Mouse (Mus musculus): ENCODE results near the gene Exosc8. TPM values are rescaled to one million over a fixed set of nuclear protein-coding genes. Genes with fewer than 3 reads are reported as not detected.
A peak's percentile ranks its signal among the peaks of the same experiment; 100 is the strongest.

Gene Exosc8
- polyA plus RNA-seq (2012; rRNA removed), result 111 and 130 TPM in 2 replicates
- polyA plus RNA-seq (2014; fragmentation: Nextera tagmentation; extraction: Ambion mirVana), result 109 and 119 TPM in 2 replicates

- Histone ChIP-seq H3K4me2 (replicated peaks; ENCODE audit: low read depth, low read length, severe bottlenecking) (peak within 1 kb of the TSS; percentile 85), H3K9ac (ENCODE audit: low read depth, low read length, severe bottlenecking) (peak within 1 kb of the TSS; percentile 95), H3K27me3 (ENCODE audit: control insufficient read depth, insufficient read depth, low read length) (no peaks in the 10 kb centered on the region), H3K36me3 (ENCODE audit: control insufficient read depth, insufficient read depth, low read length) (peaks cover 38% of the 10 kb centered on the region), H3K4me1 (ENCODE audit: control insufficient read depth, insufficient read depth, low read length) (0 out of 2 replicates have a peak, but pooled peaks cover 3% of the 10 kb centered on the region), H3K27ac (replicated peaks; ENCODE audit: low read depth, low read length) (peak within 1 kb of the TSS; percentile 95), H3K9me3 (ENCODE audit: control insufficient read depth, low read length) (no peaks in the 10 kb centered on the region), H3K4me3 (replicated peaks; ENCODE audit: low read length) (peak within 1 kb of the TSS; percentile 96)
- WGBS, result under 1% methylated on average over 45 of the region's 65 CpGs
- ATAC-seq (ENCODE audit: low FRiP score, low read depth) (peak; percentile 87), DNase-seq (ENCODE audit: low spot score) (peak; percentile 56)
- peak; percentile 86; the same call in 1 of the 2 replicates for TF ChIP-seq POLR2A (IDR thresholded peaks at IDR 0.05; ENCODE audit: borderline replicate concordance, extremely low read depth, insufficient read depth, insufficient read length)
Observed at GRCm38 (mm10) chr3:54735247-54736046, at the start of gene Exosc8, which contains the start of gene Alg5. TSS of gene Exosc8 (minus strand) at chr3:54735393. TSS of gene Alg5 (plus strand) at chr3:54735539.

GRCm38 (mm10) chr3:54775989-54776631, 40.9 kb upstream of the Exosc8 start:
- Histone ChIP-seq H3K9ac (ENCODE audit: low read depth, low read length, severe bottlenecking) (no peak overlapping the region), H3K27ac (replicated peaks; ENCODE audit: low read depth, low read length) (no peak overlapping the region), H3K4me2 (replicated peaks; ENCODE audit: low read depth, low read length, severe bottlenecking) (no peak overlapping the region), H3K27me3 (ENCODE audit: control insufficient read depth, insufficient read depth, low read length) (no peaks in the 10 kb centered on the region), H3K4me1 (ENCODE audit: control insufficient read depth, insufficient read depth, low read length) (no peaks in the 10 kb centered on the region), H3K9me3 (ENCODE audit: control insufficient read depth, low read length) (0 out of 2 replicates have a peak, but pooled peaks cover 4% of the 10 kb centered on the region), H3K36me3 (ENCODE audit: control insufficient read depth, insufficient read depth, low read length) (no peaks in the 10 kb centered on the region), H3K4me3 (replicated peaks; ENCODE audit: low read length) (no peak overlapping the region)
- TF ChIP-seq POLR2A (IDR thresholded peaks at IDR 0.05; ENCODE audit: borderline replicate concordance, extremely low read depth, insufficient read depth, insufficient read length), result no peak
- DNase-seq (ENCODE audit: low spot score) (no peak), ATAC-seq (ENCODE audit: low FRiP score, low read depth) (no peak)
- WGBS, result 70% methylated on average over 7 of the region's 7 CpGs

GRCm38 (mm10) chr3:54773613-54774012, 38.4 kb upstream of the Exosc8 start:
- Histone ChIP-seq H3K27ac (replicated peaks; ENCODE audit: low read depth, low read length) (no peak overlapping the region), H3K4me2 (replicated peaks; ENCODE audit: low read depth, low read length, severe bottlenecking) (no peak overlapping the region), H3K9me3 (ENCODE audit: control insufficient read depth, low read length) (0 out of 2 replicates have a peak, but pooled peaks cover 4% of the 10 kb centered on the region), H3K36me3 (ENCODE audit: control insufficient read depth, insufficient read depth, low read length) (no peaks in the 10 kb centered on the region), H3K4me3 (replicated peaks; ENCODE audit: low read length) (no peak overlapping the region), H3K4me1 (ENCODE audit: control insufficient read depth, insufficient read depth, low read length) (no peaks in the 10 kb centered on the region), H3K9ac (ENCODE audit: low read depth, low read length, severe bottlenecking) (no peak overlapping the region), H3K27me3 (ENCODE audit: control insufficient read depth, insufficient read depth, low read length) (no peaks in the 10 kb centered on the region)
- ATAC-seq (ENCODE audit: low FRiP score, low read depth), result no peak
- 86% methylated on average over 6 of the region's 6 CpGs for WGBS
- no peak for TF ChIP-seq POLR2A (IDR thresholded peaks at IDR 0.05; ENCODE audit: borderline replicate concordance, extremely low read depth, insufficient read depth, insufficient read length)
- no peak for DNase-seq (ENCODE audit: low spot score)

GRCm38 (mm10) chr3:54769349-54770275, 34.4 kb upstream of the Exosc8 start:
- ATAC-seq (ENCODE audit: low FRiP score, low read depth) (no peak), DNase-seq (ENCODE audit: low spot score) (no peak)
- TF ChIP-seq POLR2A (IDR thresholded peaks at IDR 0.05; ENCODE audit: borderline replicate concordance, extremely low read depth, insufficient read depth, insufficient read length), result no peak
- 79% methylated on average over 17 of the region's 17 CpGs for WGBS
- Histone ChIP-seq H3K27me3 (ENCODE audit: control insufficient read depth, insufficient read depth, low read length) (no peaks in the 10 kb centered on the region), H3K4me1 (ENCODE audit: control insufficient read depth, insufficient read depth, low read length) (no peaks in the 10 kb centered on the region), H3K36me3 (ENCODE audit: control insufficient read depth, insufficient read depth, low read length) (no peaks in the 10 kb centered on the region), H3K9ac (ENCODE audit: low read depth, low read length, severe bottlenecking) (no peak overlapping the region), H3K27ac (replicated peaks; ENCODE audit: low read depth, low read length) (no peak overlapping the region), H3K9me3 (ENCODE audit: control insufficient read depth, low read length) (0 out of 2 replicates have a peak, but pooled peaks cover 4% of the 10 kb centered on the region), H3K4me2 (replicated peaks; ENCODE audit: low read depth, low read length, severe bottlenecking) (no peak overlapping the region), H3K4me3 (replicated peaks; ENCODE audit: low read length) (no peak overlapping the region)
